Mouse (Mus musculus): ENCODE data around the gene Faim.
A peak's percentile ranks its signal among the peaks of the same experiment; 100 is the strongest.

Faim gene

DNA sequence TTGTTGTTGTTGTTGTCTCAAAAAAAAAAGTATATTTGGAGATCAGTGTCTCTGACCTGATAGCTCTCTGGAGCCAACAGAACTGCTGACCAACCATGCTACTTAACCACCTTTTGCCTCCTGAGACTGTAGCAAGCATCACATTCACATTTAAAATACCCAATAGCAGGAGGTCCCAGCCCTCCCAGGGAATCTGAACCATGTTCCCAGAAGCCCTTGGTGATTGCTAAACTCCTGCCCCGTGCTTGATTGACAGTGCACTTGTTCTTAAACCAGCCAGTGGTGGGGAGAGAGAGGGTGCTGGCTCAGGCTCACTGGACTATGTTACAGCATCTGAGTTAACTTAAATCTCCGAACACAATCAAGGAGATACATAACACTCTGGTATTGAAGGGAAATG lies 11.3 kb upstream of the Faim start:
- DNase-seq (ENCODE audit: low read depth, low spot score): no peak

DNA sequence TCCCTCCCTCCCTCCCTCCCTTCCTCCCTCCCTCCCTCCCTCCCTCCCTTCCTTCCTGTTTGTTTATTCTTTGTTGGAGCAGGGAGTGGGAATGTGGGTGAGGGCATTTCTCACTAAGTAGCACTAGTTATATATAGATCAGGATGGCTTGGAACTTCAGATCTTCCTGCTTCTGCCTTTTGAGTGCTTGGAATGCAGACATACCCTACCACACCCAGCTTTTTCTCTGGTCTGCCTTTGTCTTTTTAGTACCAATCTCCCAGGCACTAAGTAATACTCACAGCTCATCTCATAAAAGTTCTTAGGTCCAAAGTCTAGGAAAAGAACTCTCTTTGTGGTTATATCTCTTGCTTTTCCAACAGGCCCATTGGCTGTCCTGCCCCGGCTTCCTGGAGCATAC lies 10.1 kb upstream of the Faim start:
- no peak for DNase-seq (ENCODE audit: low read depth, low spot score)

DNA sequence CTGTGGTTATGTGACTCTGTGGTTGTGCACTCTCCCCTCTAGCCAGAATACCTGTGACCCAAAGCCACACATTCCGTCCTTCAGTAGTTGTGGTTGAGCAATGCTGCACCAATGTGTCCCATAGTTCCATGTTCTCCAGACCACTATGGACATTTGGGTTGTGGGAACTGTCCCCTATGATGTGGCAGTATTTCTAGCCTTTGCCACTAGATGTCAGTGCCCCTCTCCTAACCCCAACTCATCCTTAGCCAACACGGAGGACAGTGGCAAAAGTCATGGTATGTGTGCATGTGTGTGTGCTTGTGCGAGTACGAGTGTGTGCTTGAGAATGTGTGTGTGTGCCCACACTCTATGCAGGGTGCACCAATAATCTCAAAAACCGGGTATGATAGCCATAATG lies 9.7 kb upstream of the Faim start:
- DNase-seq (ENCODE audit: low read depth, low spot score): no peak

DNA sequence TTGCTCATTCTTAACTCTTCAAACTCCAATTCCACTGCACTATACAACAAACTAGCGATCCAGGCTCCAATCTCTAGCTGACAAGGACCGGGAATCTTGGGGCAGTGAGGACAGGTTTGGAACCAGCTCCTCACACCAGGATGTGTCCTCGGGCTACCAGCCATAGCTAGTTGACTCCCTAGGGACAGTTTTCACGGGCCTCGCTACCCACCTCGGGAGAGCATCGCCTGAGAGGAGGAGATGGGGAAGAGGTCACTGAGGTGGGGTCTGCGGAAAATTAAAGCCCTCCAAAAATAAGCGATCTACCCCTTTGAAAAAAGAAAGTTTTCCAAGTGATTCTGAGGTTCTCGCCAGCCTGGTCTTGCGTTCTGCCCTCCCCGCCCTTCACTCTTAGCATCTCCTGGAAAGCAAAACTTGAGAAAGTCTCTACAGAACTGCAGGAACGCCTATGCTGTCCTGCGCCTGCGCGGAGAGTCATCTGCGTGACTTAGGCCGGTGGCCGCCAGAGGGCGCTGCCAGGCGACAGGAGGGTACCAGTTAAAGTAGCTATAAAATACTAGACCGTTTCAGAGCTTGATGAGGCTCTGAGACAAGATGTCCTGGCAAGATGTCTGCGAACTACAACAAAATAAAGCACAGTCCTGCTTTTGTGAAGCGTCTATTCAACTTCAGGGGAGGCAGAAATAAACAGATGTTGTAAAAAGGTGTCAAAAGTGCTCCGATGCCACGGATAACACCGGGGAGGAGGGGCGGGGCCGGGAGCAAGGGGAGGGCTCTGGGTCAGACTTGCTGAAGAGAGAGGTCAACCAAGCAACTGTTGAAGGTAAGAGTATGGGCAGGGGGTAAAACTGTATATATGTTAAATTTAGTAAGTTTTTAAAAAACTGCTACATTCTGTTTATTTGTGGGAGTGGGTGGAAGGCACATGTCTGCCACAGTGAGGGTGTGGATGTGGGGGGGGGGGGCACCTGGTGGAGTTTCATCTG lies 6.4 kb upstream of the Faim start:
- DNase-seq (ENCODE audit: low read depth, low spot score): peak; percentile 78

DNA sequence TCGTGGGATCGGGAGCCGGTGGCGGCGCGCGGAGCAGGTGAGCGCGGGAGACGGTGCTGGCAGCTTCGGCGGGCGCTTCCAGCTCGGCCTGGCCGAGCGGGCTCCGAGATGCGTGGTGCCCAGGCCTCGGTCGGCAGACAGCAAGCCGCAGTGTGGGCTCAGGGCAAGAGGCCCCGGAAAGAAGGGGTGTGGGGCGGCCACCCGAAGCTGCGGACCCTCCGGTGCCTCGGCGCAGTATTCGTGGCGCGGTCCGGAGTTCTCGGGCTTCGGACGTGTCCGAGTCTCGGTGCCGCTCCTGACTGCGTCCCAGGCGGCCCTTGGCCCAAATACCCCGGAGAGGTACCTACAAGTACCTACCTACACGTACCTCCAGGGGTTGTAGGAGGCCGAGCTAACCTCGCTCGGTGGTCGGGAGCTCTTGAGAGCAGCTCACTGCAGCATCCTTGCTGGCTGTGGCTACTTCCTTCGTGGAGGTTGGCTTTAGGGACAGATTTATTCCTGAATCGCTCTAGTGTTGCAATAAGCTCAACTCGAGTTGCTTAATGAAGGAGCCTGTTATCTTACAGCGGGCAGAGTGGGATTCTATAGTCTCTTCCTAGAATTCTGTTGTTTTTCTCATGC lies 413 bp downstream of the Faim start:
- peak; percentile 33 for DNase-seq (ENCODE audit: low read depth, low spot score)

DNA sequence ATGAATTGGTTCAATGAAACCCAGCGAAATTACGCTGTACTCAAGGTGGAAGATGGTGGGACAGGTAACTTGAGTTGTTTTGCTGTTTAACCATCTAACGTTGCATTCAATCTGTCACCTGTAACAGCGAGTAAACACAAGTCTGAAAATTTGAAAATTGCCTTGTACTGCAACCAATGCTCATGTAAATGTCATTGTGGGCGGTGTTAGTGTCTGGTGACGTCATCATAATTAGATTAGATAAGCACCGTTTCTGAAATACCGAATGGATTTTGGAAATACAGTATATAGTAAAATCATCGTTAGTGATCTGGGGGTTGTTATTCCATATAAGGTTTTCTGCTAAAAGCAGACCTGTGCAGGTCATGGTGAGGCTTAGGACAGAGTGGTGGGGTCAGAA lies 958 bp downstream of the Faim start:
- DNase-seq (ENCODE audit: low read depth, low spot score): no peak

DNA sequence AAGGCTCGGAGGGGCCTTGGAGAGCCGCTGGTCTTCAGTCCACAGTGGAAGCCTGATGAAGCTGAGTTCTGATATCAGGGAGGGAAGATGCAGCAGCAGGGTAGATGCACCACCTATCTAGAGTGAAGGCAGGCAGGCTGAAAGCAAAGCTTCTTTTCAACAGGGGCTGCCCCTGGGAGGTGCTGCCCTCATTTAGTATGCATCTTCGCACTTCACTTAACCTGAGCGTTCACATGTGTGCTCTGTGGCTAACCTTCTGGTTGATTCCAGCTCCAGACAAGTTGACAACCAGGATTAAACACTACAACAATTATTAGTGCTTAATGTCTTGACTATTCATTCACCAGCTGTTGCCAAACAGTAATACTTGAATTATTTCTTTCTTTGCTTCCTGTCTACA lies 7.9 kb downstream of the Faim start:
- no peak for DNase-seq (ENCODE audit: low read depth, low spot score)

DNA sequence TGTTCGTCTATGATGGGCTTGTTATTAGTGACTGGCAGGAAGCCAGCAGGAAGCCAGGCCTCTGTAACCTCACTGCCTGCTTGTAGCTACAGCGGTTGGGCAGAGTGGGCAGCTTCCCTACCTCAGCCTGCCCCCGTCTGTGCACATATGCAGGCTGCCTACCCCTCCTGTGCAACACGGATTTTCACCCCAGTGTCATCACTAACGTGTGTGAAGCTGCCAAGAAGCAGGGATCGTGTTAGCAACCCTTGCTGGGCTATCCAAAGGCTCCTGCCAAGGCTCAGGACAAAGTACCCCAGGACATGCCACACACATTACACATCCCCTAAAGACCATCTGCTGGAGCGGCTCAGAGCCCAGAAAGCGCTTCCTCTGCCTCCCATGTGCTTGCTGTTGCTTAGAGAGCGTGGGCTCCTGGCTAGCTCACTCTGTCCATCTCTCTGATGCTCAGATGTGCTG lies 13.7 kb downstream of the Faim start:
- DNase-seq (ENCODE audit: low read depth, low spot score): no peak

DNA sequence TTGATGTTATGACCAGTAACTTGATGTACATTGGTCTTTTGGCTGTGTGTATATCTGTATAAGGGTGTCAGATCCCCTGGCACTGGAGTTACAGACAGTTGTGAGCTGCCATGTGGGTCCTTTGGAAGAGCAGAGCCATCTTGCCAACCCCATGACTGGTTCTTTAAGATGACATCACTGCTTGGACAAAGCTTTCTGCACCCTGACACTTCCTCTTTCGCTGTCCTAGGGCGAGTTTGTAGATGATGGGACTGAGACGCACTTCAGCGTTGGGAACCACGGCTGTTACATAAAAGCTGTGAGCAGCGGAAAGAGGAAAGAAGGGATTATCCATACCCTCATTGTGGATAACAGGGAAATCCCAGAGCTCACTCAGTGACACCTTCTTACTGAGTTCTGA lies 15.2 kb downstream of the Faim start:
- DNase-seq (ENCODE audit: low read depth, low spot score): no peak

DNA sequence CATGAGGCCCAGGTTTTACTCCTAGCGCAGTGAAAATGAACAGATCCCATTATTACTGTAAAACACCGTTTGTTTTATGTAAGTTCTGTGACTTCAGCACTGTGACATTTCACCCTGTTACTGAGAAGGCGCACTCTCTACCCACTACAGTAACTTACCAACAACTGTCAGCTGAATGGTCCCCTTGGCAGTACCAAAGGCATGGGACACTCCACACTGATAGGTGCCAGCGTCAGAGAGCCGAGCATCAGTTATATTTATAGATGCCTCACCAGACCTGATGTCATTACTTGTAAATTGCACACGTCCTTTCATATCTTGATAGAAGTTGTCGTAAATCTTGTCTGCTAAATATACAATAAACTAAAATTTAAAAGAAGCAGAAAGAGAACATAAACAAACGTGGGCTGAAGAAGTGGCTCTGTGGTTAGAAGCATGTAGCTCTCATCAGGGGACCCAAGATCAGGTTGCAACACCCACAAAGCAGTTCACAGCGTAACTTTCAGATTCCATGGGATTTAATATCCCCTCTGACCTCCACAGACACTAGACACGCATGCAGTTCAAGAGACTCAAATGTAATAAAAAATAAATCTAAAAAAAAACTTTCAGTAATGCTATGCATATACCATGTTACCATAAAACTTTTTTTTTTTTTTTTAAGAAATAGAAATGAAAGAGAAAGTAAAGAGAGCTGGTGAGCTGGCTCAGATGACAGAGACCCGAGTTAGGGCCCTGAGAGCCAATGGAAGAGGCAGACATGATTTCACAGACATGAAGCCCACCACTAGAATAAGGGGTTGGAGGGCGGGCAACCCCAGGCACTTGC lies 23.1 kb downstream of the Faim start:
- no peak for DNase-seq (ENCODE audit: low read depth, low spot score)

DNA sequence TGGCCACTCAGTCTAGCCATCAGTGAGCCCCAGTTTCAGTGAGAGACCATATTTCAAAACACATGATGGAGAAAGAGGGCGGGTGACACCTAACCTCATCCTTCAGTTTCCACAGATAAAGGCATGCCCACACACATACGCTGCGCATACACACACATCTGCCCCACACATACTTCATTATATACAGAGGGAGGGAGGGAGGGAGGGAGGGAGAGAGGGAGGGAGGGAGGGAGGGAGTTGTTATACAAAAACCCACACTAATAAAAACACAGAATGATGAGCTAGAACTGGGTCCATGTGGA lies 23.7 kb downstream of the Faim start:
- DNase-seq (ENCODE audit: low read depth, low spot score): no peak

DNA sequence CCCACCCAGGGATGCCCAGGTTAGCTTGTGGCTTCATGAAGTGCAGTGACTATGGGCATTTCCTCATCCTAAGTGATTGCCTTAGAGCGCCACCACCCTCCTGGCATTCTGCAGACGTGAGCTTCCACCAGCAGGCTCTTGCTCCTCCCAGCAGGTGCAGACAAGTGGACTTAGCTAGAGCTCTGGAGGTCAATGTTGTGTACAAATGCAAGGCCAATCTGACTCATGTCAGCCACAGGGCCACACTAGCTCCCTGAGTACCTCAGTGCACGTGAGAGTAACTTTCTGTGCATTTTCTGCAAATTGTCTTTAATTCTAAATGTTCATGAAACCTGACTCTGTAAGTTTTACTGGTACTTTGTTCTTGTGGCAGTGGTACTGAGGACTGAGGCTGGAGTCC lies 30.1 kb downstream of the Faim start:
- DNase-seq (ENCODE audit: low read depth, low spot score): no peak

DNA sequence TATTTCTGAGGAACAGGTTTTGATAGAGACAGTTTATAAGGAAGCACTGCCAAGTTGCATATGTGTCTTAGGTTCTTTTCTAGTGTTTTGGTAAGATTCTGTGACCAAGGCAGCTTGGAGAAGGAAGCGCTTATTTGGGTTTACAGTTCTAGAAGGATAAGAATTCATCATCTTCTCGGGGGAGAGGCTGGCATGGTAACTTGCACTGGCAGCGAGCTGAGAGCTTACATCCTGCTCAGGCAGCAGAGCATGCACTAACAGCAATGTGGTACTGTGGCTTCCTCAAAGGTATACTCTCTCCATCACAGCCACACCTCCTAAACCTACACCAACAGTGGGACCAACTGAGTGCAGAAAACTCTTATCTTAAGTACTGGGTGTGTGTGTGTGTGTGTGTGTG lies 30.6 kb downstream of the Faim start:
- no peak for DNase-seq (ENCODE audit: low read depth, low spot score)

DNA sequence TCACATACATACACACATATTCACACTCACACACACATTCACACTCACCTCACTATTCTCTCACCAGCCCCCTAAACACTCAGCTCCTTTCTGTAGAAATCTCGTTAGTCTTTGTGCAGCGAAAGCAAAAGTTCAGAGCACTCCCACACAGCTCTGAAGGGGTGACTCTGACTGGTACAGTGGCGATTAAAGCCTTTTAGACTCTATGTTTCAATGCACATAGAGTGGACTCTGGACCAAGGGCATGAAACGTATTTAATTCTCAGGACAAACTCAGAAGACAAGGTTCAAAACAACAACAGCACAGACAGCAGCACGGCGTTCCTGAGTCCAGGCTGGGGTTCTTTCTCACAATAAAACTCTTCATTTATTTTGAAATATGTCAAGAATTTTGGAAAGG lies 31.5 kb downstream of the Faim start:
- DNase-seq (ENCODE audit: low read depth, low spot score): no peak

DNA sequence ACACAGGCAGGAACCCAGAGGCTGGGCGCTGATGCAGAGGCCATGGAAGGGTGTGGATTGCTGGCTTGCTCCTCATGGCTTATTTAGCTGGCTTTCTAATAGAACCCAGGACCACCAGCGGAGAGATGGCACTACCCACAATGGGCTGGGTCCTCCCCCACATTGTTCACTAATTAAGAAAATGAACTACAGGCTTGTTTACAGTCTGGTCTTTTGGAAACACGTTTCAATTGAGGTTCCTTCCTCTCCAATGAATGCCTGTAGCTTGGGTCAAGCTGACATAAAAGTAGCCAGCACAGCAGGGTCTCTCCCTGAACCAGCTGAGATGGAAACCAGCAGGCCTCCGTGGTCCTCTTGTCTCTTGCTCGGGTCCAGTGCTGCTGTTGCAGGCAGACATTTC lies 35.0 kb downstream of the Faim start:
- no peak for DNase-seq (ENCODE audit: low read depth, low spot score)

DNA sequence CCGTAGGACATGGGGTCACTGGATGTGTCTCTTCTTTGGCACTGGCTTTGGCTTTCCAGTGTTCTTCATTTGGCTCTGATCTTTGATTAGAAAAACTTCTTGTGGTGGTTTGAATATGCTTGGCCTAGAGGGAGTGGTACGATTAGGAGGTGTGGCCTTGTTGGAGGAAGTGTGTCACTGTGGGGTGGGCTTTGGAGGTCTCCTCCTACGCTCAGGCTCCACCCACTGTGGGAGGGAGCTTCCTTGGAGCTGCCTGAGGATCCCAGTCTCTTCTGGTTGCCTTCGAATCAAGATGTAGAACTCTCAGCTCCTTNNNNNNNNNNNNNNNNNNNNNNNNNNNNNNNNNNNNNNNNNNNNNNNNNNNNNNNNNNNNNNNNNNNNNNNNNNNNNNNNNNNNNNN lies 35.6 kb downstream of the Faim start:
- no peak for DNase-seq (ENCODE audit: low read depth, low spot score)

DNA sequence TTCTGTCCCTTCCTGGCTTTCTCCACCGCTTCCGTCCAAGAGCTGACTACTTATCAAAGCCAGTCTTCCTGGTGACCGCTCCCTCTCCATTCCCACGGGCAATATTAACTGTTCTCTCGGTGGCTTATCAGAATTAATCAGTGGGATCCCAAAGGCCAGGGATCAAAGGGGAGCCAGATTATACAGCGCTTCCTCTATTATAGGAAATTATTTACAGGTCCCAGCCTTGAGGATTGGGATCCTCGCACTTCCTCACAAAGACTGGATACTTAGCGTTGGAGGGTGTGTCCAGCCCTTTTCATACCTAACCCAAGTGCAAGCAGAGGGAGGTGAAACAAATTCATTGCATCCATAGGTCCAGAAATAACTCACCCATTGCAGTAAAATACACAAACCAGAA lies 45.9 kb downstream of the Faim start:
- no peak for DNase-seq (ENCODE audit: low read depth, low spot score)

DNA sequence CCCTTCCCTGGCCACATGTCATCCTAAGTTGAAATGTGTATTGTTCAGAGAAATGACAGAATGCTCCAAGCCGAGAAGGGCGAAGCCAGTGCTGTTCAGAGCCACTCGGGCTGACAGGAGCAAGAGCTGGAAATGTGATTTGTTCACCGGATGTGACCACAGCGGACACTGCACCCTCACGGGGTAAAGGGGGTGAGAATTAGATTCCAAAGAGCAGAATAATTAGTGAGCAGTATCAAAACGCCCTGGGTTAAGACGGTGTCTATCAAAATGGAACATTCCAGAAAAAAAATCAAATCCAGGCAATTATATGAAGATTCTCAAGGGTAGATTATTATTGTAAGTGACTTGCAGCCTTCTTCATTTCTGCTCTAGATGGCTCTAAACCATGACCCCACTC lies 47.9 kb downstream of the Faim start:
- no peak for DNase-seq (ENCODE audit: low read depth, low spot score)

DNA sequence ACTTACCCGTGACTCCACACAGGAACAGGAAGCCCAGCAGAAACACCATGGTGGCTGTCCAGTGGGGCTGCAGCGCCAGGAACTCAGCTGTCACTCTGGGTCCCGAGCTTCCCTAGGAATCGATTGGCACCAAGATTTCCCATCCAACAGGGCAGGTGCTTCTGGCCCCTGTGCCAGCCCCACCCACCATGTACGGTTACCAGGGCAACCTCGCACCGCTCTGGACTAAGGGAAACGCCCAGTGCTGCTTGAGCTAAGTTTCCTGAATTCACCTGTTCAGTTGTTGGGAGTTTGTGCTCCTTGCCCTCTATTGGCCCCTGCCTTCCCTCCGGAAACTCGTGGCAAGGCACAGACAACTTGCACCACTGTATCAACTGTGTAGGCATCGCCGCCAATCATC lies 49.4 kb downstream of the Faim start, which contains the start of gene Gm1123:
Gene Gm1123, minus strand, starts transcription at position 141 of the 400 bp plus-strand sequence.
- DNase-seq (ENCODE audit: low read depth, low spot score): peak; percentile 42

DNA sequence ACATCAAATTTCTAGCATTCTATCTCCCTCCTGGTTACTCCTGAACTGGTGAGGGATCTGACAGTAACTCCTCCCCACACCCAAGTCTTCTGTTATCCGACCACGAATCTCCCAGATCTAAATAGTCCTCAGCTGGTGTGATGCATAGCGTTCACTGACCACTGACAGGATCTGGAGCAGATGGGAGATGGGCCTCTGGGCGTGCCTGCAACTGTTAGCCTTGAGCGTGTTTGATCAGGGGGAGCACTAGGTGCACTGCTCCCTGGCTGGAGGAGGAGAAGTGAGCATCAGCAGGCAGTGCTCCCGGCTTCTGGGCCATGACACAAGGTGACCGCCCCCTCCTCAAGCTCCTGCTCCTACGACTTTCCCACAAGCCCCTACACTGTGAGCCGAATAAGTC lies 55.8 kb downstream of the Faim start:
- DNase-seq (ENCODE audit: low read depth, low spot score): no peak

DNA sequence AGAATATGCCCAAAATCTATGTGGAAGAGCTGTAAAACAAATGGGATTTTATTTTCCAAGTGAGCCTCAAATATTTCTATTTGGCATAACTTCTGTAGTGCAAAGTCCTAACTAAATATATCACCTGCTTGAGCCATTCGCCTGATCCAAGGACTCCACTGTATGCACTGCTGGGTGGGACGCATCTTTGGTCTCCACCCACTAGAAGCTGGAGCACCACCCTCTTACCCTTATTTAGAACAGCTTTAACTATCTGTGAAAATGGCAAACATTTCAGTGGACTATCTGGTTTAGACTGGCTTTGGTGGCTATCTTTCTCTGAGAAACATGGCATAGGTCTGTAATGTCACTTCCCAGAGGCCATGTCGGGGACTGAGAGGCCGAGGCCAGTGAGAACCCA lies 56.5 kb downstream of the Faim start:
- DNase-seq (ENCODE audit: low read depth, low spot score): no peak

DNA sequence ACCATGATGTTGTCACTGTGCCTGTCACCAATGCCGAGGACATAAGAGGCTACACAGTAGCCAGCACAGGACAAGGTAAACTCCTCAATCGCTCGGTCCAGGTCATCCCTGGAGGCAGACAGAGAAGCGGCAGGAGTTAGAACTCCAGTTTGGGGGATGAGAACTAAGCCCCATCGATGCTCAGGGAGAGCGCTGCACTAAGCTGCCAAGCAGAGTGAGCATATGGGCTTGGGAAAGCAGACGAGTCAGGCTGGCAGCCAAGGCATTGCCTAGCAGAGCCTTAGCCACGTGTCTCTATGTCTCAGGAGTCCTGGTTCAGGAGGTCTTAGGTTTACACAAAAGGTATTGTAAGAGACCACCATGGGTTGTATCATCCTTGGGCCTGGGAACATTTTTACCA lies 58.6 kb downstream of the Faim start:
- DNase-seq (ENCODE audit: low read depth, low spot score): no peak

All from WW6 (cell line).